Mouse (Mus musculus) cortical plate, adult 2 months (tissue): ENCODE measurements at regions not wholly inside any gene's neighbourhood (a gene's known extent, or its start where the extent isn't known, plus 50 kb on each side); places are given as distances from the start of the nearest gene placed in this dataset.

Source experiments
- CTCF ChIP-seq: fragments of 200-500 bp; IDR thresholded peaks from 2 replicates; pipeline ENCODE4 v1.5.1; 2011; ENCODE audit warnings: mild to moderate bottlenecking, control low read depth, low read length; ENCODE audit not compliant: insufficient read depth; ENCODE audit errors: extremely low read depth
- POLR2A ChIP-seq: fragments of 200-500 bp; IDR thresholded peaks from 2 replicates; pipeline ENCODE4 v1.6.1; 2011; ENCODE audit warnings: mild to moderate bottlenecking, low read length, control low read depth; ENCODE audit not compliant: insufficient read depth; ENCODE audit errors: extremely low read depth

DNA sequence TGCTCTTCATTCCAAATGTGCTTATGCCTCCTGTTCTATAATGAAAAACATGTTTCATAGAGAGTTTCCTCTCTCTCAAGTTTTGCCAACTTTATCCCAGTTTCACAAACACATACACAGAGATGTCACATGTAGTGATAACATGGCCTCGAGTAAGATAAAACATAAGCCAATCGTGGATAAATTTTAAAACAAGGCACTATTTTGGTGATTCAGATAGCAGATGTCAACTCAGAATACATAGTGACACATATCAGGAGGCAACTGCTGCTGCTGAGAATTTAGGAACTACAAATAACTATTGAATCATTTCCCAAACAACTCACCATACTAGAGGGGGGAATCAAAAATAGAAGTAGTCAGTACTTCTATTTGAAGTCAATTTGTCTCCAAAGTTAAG lies 257.1 kb downstream of the Tle4 start:
- TF ChIP-seq CTCF (no peak), POLR2A (no peak)
